Mouse (Mus musculus): Measurements from ENCODE around the gene Cacna1e. TPM values are rescaled to one million over a fixed set of nuclear protein-coding genes. Genes with fewer than 3 reads are reported as not detected.

Cacna1e gene
- total RNA-seq, 2 experiments from 2014 or later: 0.14 to 0.16 TPM

DNA sequence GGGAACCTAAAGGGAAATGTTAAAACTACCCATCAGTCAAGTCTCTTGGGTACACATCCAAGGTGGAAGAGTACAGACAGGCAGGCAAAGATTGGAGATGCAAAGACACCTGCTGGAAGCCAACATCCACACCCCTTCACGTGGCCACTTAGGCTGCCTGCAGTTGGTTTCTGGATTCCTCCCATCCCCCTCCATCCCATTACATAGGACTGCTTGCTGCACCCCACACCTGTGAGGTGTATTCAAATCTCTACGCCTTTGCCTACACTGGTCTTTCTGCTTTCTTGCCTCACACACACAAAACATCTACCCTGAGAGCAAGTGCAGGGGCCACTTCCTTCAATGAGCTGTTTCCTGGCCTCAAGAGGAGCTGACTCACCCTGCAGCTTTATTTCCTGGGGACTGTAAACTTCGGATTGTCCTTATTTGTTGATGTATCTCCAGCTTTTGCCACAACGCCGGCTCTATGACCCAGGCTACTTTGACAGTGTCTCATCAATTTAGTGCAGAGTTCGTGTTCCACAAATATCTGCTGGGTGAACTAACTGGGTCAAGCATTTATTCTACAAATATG is 43.2 kb downstream of the Cacna1e start:
- DNase-seq (ENCODE audit: low spot score): no peak
- intact Hi-C loops (cut with DNase I): no loop called here

DNA sequence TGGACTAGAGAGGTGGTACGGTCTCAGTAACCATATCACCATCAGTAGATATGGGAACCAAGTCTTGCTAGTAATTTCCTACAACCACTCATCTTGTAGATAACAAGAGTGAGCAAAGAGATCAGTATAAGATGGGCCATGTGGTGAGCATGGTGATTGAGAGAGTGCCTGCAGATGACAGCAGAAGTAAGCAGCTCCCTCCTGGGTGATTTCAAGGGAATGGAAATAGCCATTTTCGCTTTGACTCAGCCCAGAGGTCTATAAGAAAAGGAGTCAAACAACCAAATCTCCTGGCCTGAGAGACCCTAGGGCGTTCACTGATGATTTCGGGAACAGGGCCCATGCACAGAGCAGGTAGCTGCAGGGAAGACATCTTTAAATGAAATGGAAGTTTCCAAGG is 45.0 kb downstream of the Cacna1e start:
- intact Hi-C loops (cut with DNase I): no loop called here

DNA sequence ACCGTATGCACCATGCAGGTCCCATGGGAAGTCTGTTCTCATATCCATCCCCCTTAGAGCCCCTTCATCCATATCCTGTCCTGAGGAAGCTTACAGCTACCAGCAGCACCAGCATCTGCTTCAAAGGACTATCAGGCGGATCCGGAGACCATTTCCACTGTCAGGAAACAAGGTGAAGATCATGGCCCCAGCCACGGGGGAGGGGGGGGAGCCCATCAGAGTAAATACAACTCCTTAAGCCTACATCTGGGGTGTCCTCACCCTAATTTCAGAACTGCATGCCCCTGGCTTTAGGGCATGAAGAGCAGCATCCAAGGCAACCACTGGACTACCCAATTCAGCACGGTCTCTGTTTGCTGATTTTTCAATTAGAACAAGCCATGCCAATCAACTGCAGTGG is 47.8 kb downstream of the Cacna1e start:
- DNase-seq (ENCODE audit: low spot score): no peak
- intact Hi-C loops (cut with DNase I): no loop called here

More for the DNA sequence above, 45.0 kb downstream of the Cacna1e start:
- no peak for DNase-seq (ENCODE audit: low spot score)

DNA sequence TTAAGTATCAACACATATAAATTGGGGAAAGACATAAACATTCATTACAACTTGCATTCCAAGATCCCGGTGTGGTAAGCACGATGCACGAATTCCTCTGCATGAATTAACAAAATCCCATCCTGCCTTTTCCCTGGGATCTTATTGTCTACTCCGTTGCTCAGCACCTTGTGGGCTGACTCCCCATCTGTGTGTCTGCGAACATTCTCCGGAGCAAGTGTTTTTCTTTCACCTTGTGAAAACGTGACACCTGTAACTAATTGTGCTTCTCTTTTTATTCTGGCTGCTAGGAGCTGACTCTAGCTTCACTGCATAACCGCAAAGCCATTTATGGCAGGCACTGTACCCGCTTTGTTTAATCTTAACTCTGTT is 52.1 kb downstream of the Cacna1e start:
- intact Hi-C loops (cut with DNase I): no loop called here
- no peak for DNase-seq (ENCODE audit: low spot score)

DNA sequence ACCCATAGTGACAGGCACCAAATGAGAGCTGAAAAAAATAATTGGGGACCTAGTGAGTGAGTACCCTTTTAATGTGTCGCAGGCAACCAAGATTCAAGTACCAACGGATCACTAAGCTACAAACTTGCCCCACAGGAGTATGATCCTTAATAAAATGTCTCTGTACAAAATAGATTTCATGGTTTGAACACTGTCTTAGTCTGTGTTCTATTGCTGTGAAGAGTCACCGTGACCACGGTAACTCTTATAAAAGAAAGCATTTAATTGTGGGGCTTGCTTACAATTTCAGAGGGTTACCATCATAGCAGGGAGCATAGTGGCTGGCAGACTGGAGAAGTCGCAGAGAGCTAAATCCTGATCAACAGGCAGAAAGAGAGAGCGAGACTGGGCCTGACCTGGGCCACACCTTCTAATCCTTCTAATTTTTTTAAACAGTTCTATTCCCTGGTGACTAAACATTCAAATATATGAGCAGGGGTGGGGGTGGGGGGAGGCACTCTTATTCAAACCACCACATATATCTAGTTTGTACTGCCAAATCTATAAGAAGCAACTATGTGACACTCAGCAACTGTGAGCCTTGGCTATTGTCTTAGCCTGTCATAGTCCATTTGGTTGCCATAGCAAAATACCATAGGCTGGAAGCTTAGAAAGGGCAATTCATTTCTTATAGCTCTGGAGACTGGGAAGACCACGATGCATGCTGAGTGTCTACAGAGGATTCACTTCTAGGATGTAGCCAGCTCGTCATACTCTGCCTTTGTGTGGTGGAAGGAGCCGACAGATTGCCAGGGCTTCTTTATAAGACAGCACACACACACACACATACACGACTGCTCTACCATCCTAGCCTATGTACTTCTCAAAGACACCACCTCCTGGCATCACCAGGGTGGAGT is 52.8 kb downstream of the Cacna1e start:
- intact Hi-C loops (cut with DNase I): no loop called here
- no peak for DNase-seq (ENCODE audit: low spot score)

DNA sequence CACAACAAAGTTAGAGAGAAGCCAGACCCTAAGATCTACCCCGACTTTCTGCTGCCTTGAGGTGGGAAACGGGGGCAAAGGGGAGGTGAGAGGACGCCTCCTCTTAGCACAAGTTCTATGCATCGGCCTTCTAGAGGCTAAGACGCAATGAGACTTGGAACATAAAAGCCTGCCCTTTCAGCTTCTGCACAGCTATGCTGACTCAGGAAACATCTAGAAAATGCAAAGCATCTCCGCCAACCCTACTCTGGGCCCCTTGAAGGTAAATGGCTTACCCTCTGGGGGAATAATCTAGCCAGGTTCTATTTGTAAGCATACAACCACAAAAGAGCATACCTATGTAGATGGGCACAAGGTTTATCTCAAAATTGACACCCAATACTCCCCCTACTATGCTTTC is 54.2 kb downstream of the Cacna1e start:
- no peak for DNase-seq (ENCODE audit: low spot score)
- intact Hi-C loops (cut with DNase I): no loop called here

DNA sequence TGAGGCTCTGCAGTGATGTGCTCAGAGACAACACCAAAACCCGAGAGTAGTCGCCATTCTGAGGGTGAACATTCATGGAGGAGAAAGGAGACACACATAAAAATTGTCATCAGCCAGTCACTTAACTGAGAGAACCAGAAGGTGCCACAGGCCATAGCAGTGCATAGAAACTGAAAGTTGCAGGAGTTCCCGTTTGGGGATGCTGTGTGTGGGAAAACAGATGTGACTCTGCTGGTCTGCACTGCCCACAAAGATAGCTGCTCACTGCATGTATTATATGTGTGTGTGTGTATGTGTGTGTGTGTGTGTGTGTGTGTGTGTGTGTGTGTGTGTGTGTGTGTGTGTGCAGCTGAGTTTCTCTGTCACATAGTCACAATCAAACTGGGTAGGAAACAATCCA is 61.2 kb downstream of the Cacna1e start:
- no peak for DNase-seq (ENCODE audit: low spot score)
- intact Hi-C loops (cut with DNase I): no loop called here

DNA sequence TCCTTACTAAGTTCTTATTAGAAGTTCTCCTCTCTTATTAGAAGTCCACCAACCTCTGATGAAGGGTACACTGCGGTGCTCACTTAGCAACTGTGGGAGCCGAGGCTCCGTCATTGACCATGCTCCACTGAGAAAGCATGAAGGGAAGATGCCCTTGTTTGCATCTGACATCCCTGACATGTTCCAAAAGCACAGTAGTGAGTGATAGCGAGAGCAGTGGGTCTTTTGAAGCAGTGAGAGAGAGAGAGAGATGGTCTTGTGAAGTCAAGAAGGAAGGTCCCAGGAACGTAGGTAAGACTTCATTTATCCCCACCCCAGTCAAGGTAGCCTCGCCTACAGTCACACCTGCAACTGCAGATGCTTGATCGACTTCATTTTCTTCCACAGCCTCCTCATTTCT is 63.9 kb downstream of the Cacna1e start:
- no peak for DNase-seq (ENCODE audit: low spot score)
- intact Hi-C loops (cut with DNase I): no loop called here

DNA sequence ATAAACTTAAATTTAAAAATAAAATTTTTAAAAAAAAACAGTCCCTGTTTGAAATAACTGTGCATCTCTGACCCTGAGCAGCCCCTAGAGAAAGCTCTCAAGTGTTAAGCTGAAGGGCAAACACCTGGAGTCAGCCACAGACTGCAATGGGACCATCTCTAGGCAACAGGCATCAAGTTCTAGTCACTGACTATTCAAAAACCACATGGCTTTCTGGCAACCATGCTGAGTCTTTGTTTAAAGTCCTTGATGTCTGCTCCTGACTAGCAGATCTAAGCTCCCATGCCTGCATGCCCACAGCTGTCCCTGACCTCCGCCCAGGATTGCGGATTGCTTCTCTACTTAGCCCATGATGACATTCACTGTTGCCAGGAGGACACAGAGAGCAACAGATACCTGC is 64.3 kb downstream of the Cacna1e start:
- DNase-seq (ENCODE audit: low spot score): no peak
- intact Hi-C loops (cut with DNase I): no loop called here

DNA sequence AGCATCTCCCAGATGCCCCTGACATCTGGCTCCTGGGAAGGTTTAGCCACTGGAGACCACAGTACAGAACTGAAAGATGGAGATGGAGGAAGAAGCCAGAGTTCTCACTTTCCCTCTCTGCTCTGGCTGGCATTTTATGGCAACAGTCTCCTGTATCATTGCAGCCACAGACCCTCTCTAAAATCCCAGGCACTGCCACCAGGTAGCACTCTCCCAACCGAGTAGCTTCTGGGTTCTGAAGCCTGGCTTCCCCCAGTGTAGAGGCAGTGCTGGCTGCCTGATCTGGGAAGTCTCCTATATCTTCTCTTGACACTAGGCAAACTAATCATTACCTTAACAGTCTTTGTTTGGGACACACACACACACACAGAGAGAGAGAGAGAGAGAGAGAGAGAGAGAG is 65.6 kb downstream of the Cacna1e start:
- no peak for DNase-seq (ENCODE audit: low spot score)
- intact Hi-C loops (cut with DNase I): no loop called here

DNA sequence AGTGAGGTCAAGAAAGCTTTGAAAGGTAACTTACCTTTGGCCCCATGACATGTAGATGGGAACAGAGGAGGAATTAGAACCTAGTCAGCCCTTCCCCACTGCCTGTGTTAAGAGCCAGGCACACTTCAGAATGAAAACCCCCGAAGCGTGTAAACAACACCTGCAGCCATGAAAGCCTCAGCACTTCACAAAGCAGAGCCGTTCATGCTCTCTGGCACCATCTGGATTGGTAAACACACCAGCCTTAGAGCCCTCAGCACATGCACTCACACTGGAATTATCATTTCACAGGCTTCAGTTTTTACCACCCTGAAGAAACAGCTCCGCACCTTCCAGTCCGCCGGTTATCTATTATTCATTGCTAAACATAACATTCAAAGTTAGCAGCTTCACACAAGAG is 67.5 kb downstream of the Cacna1e start:
- DNase-seq (ENCODE audit: low spot score): no peak
- intact Hi-C loops (cut with DNase I): no loop called here

DNA sequence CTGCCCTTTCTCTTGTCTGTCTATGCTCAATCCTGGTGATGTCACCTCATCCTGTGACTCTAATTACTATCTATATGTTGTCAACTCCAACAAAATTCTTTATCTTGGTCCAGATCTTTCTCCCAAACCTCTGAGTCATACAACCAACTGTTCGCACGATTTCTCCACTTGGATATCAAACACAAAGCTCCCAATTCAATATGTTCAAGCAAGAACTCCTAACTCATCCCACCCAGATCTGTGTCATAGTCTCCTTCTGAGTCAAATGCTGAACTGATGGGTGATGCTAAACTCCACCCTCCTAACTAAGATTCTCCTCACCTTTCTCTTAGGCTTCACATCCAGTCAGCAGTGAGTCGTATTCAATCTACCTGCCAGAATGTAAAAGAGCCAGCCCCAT is 68.0 kb downstream of the Cacna1e start:
- DNase-seq (ENCODE audit: low spot score): no peak
- intact Hi-C loops (cut with DNase I): no loop called here

DNA sequence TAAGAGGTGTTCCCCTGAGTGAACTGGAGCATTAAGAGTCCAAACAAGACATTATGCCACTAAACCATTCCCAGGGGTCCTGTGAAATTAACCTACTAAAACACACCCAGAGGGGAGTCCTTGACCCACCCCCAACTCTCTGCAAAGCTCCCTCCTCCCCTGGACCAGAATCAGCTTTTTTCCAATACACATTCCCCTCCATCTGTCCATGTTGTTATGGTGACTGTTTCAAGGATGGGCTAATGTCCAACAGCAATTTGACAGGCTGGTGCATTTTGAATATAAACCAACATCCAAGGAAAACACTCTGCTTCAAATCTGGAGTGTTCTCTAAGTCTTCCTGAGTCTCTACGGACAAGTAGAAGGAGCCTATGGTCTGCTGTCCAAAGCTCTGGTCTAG is 78.6 kb downstream of the Cacna1e start:
- intact Hi-C loops (cut with DNase I): no loop called here
- no peak for DNase-seq (ENCODE audit: low spot score)

DNA sequence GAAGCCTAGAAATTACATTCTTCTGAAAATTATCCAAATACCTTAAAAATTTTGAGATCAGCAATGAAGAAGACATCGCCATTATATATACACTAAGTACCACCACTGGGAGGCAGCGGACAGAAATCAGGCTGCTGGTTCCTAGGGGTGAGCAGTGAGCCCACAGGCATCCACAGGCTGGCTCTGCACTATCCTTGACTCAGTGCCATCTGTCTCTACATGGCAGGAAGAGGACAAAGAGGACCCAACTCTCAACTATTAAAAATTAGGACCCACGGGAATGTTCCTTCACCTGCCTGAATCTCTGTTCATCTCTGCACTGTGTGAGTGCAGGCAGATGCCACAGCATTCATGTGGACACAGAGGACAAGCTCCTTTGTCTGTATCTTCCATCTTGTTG is 79.3 kb downstream of the Cacna1e start:
- no peak for DNase-seq (ENCODE audit: low spot score)
- intact Hi-C loops (cut with DNase I): no loop called here

DNA sequence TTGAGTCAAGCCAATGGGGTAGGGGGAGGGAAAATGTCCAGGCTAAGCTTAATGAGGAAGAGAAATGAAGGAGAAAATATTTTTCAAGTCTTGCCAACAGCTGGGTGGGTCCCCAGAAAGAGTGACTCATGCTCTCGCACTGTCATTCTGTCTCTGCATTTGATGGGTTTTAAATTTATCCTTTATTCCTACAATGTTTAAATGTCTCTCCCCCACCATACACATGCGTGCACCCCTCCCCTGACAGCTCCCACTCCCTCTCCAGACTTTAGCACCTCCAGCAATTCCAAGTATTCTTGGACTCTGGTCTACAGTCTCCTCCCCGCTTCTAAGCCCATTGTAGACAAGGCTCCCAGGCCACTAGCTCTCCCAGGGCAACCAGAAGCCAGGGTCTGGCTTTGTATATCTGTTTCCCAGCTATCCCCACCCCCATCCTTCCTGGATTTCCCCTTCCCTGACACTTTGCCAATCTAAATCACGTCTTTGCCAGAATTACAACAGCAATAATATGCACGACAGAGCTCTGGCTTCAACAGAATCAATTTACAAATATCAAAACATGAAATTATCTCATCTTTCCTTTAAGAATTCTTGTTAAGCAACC is 81.9 kb downstream of the Cacna1e start:
- intact Hi-C loops (cut with DNase I): no loop called here

DNA sequence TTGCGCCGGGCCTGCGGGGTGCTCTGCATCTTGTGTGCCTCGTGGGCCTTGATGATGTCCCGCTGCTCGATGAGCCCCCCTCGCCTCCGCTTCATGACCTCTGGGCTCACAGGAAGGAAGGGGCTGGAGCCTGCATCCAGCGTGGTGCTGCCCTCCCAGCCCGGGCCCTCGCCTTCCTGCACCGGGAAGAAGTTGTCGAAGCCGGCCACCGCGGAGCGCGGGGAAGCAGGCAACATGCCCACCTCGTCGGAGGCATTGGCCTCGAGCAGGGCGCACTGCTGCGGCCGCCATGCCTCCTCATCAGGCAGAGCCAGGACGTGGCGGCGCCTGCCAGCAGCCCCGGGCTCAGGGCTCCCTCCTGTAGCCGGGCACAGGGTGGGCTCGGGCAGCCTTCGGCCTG is 85.0 kb downstream of the Cacna1e start:
- intact Hi-C loops (cut with DNase I): loop anchor here (10.0 kb wide), 1 partner anchor 476 kb away; no protein-coding TSS in a partner anchor
- DNase-seq (ENCODE audit: low spot score): no peak

More for the DNA sequence above, 81.9 kb downstream of the Cacna1e start:
- no peak for DNase-seq (ENCODE audit: low spot score)

DNA sequence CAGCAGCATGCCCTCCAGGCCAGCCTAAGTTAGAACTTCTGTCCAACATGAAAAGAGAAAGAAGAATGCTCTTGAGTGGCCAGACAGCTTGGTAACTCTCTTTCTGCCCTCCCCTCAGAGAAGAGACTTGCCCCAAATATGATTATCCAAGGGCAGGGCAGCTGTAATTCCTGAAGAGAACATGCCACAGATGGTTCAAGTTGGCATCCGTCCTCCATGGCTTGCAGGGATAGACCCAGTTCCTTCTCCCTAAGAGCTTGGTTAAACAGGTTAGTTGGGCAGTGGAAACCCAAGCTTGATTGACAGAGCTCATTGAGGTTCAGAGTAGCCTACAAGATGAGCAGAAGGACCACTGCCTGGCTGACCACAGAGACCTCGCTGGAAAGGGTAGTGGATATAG is 85.5 kb downstream of the Cacna1e start:
- DNase-seq (ENCODE audit: low spot score): no peak
- intact Hi-C loops (cut with DNase I): loop anchor here (10.0 kb wide), 1 partner anchor 476 kb away; no protein-coding TSS in a partner anchor

DNA sequence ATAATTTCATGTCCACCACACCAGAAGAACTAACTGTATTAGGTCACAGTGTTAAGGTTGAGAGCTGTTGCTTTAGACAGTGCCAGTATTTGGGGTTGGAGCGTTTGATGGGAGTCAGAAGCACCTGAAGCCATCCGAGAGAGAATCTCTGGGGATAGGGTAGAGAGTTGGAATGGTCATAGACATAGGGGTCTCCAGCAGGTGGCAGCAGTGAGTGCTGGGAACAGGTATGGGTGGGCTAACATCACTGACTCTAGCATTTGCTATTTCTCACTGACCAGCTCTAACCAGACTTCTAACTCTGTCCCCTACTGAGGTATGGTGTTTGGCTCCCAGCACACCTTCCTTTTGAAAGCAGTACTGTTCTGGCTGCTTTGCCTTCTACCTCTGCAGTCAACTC is 87.6 kb downstream of the Cacna1e start:
- DNase-seq (ENCODE audit: low spot score): no peak
- intact Hi-C loops (cut with DNase I): loop anchor here (10.0 kb wide), 1 partner anchor 478 kb away; no protein-coding TSS in a partner anchor

DNA sequence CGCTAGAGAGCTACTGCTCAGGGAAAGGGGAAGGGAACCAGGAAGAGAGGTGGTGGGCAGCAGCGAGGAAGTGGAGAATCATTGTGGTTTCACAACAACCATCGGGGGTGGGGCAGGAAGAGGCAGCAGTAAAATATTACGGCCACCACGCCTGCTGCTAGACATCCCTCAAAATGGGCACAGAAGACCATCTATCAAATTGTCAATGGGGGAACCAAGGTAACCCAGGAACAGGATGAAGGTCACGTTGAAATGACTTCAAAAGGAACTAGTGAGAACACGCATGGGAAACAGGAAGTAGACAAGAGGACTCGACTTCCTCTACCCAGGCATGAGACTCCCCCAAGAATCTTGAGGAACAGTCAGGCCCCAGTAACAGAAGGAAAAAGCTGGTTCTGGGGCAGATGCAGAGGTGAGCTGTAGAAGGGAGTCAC is 89.8 kb downstream of the Cacna1e start:
- intact Hi-C loops (cut with DNase I): loop anchor here (10.0 kb wide), 1 partner anchor 480 kb away; no protein-coding TSS in a partner anchor
- DNase-seq (ENCODE audit: low spot score): no peak

DNA sequence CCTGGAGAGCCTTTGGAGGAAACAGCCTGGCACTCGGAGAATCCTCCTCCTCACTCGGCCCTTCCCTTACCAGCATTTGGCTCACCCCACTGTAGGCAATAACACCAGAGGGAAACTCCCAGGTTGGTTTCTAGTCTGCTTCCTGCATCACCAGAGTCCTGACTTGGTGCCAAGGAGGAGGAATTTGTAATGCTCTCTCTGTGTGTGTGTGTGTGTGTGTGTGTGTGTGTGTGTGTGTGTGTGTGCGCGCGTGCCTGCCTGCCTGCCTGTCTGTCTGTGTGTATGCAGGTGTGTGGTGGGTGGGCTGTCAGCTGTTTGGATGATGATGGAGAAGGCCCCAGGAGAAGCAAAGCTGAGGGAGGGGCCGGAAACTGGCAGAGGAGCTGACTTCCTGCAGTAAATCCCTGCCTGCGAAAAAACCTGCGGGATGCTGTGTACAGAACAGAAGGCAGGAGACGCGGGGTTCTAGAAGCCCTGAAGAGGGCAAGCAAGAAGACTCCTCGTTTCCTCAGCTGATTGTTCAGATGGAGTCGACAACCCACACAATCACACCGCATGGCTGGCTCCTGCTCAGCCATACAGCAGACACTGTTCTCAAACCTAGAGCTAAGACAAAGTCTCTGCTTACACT is 92.6 kb downstream of the Cacna1e start:
- no peak for DNase-seq (ENCODE audit: low spot score)
- intact Hi-C loops (cut with DNase I): loop anchor here (10.0 kb wide), 1 partner anchor 483 kb away; no protein-coding TSS in a partner anchor
